Mouse (Mus musculus) hematopoietic stem cell, adult 5-6 weeks (primary cell): Measurements from ENCODE around the gene Sept6. TPM values are rescaled to one million over a fixed set of nuclear protein-coding genes. Genes with fewer than 3 reads are reported as not detected.
A peak's percentile ranks its signal among the peaks of the same experiment; 100 is the strongest.

Experiments
- ATAC-seq, 2 experiments: fragments of 125-278 bp in 1 of 2; replicated peaks in 1 of 2; 2 replicates each; pipeline ENCODE4 v1.8.0; 2016 to 2017; ENCODE audit warnings: inconsistent platforms in 2 of 2, mild to moderate bottlenecking in 2 of 2, moderate number of reproducible peaks in 2 of 2, low read depth in 1 of 2, moderate TSS enrichment in 1 of 2; ENCODE audit not compliant: low FRiP score in 2 of 2, poor library complexity in 2 of 2, severe bottlenecking in 2 of 2, insufficient read depth in 1 of 2, low TSS enrichment in 1 of 2
- total RNA-seq: library from RNA; stranded (forward); fragments of 172-1452, 232-1000 nt; gene quantifications from 2 replicates; pipeline ENCODE4 v1.2.3, GENCODE M21; 2017

Gene Sept6
- total RNA-seq = 120 and 122 TPM in 2 replicates

DNA sequence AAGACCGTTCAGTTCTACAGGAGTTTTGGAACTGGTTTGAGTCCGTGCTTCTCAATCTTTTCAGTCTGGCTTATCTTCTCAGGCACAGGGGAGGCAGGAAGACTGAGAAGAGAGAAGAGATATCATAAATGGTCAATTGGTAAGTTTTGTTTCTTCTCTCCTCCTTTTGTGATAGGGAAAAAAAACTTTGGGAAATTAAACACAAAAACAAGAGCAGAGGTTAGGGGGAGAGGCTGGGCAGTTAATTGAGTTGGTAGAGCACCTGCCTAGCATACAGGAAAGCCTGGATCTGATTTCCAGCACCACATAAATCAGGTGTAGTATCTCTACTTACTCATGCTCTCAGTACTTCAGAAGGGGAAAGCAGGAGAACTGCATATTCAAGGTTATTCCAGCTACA lies at the start of gene Sept6:
TSS of gene Sept6 (minus strand) at position 101 of the 400 bp plus-strand sequence.
- ATAC-seq = no peak

DNA sequence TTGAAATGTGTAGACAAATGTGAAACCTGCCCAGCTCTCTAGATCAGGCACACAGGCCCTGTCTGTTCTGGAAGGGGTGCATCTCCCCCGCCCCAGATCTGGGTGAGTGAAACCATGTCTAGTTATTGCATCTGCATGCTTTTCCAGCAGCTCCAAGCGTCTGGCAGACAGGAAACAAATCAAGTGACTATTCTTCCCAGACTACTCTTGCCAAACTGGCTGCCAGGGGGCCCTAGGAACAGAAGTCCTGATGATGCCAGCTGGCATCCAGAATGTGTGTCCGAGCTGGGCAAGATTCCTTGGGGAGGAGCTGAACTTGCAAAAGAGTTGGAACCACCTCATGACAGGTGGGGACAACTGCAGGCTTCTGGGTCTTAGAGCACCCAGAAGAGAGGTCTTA lies 36.8 kb upstream of the Sept6 start:
- ATAC-seq = no peak

GRCm38 (mm10) chrX:37023652-37024309 lies 32.2 kb upstream of the Sept6 start:
- ATAC-seq = no peak

DNA sequence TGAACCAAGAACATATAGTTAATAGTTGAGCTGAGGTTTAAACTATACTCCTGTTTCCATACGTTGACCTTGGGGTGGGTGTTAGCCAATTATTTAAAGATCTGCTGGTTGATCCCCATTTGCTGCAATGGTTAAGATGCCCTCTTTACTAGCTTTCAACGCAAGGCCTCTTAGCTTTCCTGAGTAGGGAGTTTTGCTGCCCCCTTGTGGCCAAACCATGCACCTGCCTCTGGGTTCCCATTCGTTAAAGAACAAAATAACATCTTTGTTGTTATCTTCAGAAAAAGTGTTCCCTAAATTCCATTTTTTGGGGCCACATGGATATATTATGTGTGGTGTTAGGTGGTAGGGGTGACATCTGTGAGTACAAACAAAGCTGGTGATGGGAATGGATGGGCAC lies 31.1 kb upstream of the Sept6 start:
- no peak for ATAC-seq

DNA sequence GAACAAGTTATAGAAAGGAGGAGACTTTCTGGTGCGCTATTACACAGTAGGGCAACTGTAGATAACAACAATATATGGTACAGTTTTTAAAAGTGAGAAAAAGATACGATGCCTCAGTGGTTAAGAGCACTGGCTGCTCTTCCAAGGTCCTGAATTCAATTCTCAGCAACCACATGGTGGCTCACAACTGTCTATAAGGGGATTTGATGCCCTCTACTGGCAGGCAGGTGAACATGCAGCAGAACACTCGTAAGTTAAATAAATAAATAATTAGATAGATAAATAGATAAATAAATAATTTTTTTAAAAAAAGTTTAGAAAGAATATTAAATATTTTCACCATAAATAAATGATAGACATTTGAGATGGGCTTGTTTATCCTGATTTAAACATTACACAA lies 27.5 kb upstream of the Sept6 start:
- no peak for ATAC-seq

DNA sequence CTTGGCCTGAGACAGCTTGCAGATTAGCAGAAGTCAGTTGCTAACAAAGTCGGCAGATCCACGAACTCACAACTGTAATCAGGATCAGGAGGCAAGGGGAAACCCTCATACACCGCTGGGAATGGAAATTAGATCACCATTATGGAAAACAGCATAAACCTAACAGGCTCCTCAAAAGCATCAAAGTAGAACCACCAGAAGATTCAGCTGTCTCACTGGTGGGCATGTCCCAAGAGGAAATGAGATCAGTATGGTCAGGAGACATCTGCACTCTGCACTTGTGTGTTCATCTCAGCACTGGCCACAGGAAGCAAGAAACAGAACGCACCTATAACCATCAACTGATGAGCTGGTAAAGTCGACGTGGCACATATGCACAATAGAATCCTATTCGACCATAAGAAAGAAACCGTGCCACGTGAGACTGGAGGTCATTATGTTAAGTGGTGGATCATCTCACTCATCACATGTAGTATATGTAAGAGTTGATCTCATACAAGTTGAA lies 26.6 kb upstream of the Sept6 start:
- ATAC-seq = no peak

DNA sequence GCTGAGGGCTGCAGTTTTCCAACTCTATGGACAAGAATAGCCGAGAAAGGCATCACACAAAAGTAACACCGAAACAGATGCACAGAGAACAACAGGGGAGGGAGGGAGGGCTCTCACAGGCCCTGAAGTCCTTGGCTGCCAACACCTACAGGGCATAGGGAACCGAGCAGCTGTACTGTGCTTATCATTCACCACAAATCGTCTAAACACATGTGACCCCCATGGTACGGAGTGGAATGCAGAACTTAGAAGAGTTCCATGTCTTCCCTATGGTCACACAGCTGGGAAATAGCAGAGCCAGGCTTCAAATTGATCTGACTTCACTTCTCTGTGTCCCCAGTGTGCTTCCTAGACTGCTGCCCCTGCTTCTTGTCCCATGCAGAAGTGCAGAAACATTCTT lies 22.3 kb upstream of the Sept6 start:
- ATAC-seq = no peak

DNA sequence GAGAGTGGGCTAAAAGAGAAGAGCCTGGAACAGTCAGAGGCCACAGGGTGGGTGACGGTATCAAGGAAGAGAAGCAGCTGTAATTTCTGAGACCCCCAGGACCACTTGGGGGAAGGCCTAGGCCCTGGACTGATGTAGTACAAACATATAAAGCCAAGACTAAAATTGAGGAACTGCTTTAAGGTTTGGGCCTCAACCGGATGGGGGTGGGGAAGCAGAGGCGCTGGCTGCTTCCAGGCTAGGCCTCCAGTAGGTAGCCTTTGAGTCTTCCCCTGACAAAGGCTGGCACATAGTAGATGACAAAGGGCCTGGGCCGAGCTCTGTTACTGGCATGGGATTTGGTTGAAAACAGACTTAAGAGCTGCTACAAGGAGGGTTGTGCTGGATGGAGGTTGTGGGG lies 555 bp downstream of the Sept6 start:
- ATAC-seq = peak; percentile 58 to 60

- no peak for ATAC-seq
Measured at GRCm38 (mm10) chrX:36989752-36990404, 1.7 kb downstream of the Sept6 start.

- ATAC-seq = peak; percentile 95 to 96
Measured at GRCm38 (mm10) chrX:36989234-36989751, 2.3 kb downstream of the Sept6 start.

GRCm38 (mm10) chrX:36988754-36989153 lies 2.8 kb downstream of the Sept6 start:
- ATAC-seq = no peak

DNA sequence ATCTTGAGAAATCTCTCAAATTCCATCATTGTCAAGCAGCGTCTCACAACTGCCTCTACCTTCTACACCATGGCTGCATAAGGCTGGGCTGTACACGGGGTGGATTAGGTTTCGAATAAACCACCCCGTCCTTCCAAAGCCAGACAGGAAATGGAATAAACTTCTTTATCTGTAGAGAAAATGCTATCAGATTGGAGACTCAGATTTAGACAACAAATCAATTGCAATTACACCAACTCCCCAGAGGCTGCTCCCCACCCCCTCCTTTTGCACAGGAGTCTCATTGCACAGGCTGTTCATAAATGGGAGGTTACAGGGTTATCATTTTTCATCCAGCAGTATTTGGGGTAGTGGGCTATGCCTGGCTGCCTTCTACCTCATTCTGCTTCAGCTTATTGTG lies 3.7 kb downstream of the Sept6 start:
- ATAC-seq = no peak

- ATAC-seq = no peak
Measured at GRCm38 (mm10) chrX:36985041-36985440, 6.6 kb downstream of the Sept6 start.

DNA sequence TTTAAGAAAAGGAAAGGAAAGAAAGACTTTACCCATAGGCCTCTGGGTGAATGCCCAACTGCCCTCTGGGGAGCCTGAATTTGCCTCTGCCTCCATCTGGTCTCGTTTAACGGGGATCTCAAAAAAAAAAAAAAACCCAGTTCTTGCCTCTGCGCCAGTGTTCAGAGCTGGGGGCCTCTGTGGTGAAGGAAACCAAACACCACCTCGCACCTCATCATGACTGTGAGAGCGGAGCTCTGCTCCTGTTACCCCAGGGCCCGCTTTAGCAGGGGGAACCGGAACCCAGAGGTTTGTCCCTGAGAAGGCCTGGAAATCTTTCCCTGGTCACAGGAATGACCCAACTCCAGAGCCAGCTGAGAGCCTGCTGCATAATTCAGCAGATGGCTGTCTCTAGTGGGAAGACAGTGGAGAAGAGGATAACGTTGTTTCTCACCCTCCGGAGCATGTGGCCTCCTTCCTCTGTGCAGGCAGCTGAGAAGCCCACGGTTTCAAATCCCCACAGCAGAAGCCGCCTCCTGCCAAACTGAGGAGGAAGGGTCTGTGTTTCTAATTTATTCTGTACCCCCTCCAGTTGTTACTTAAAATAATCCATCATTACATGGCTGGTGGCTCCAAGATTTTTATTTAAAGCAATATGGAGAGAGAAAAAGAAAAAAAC lies 7.8 kb downstream of the Sept6 start:
- peak; percentile 44 to 67; a peak in 2 of 4 replicates for ATAC-seq

- peak; percentile 43 to 59 for ATAC-seq
Measured at GRCm38 (mm10) chrX:36982892-36983653, 8.5 kb downstream of the Sept6 start.

DNA sequence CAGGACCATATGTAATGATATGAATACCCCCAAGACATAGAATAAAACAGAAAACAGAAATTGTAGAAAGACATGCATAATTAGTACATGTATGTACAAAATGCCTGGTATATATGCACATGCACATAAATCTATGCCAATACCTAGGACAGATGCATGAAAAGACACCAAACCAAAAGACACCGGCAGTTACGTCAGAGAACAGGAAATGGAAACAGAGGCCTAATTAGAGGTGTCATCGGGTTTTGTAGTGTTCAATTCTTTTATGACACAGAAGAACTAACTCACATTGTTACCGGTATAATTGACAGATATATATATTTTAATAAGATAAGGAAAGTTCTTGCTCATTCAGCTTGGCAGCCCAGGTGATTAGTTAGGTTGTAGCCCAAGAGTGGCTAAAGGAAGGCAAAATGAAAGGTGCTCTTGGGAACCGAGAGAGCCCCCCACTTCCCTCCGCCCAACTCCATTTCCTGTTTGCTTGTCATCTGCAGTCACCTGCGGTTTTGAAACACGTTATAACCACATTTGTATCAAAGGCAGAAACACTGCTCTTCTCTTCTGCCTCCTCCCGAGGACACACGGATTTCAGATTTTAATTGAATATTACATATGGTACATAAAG lies 10.9 kb downstream of the Sept6 start:
- ATAC-seq = peak in 1 of 2 experiments; percentile 58; a peak in 1 of 4 replicates

- ATAC-seq = no peak
Measured at GRCm38 (mm10) chrX:36977863-36978262, 13.7 kb downstream of the Sept6 start.
